Mouse (Mus musculus) megakaryocyte-erythroid progenitor cell, adult 5-6 weeks (primary cell): ENCODE data around the gene Nup98. TPM values are rescaled to one million over a fixed set of nuclear protein-coding genes. Genes with fewer than 3 reads are reported as not detected.
A peak's percentile ranks its signal among the peaks of the same experiment; 100 is the strongest.

Experiments
- ATAC-seq: replicated peaks from 2 replicates; pipeline ENCODE4 v1.8.0; 2016; ENCODE audit warnings: mild to moderate bottlenecking, inconsistent platforms; ENCODE audit not compliant: severe bottlenecking, poor library complexity, low FRiP score, low TSS enrichment
- total RNA-seq, 2 experiments: library from RNA; stranded (forward) in 1 of 2; stranded (reverse) in 1 of 2; fragments of 200-1000, 215-1000 nt in 1 of 2; fragments of >200 nt in 1 of 2; fragmentation: Nextera tagmentation in 1 of 2; gene quantifications; 2 replicates each; pipeline ENCODE4 v1.2.3; 2014 to 2017

Nup98 gene
- total RNA-seq, 2 experiments from 2014 or later = 59.9 to 73.6 TPM

- ATAC-seq = no peak
These were observed 56.3 kb downstream of the Nup98 start for GRCm38 (mm10) chr7:102153691-102154090.

GRCm38 (mm10) chr7:102137898-102138297, 72.1 kb downstream of the Nup98 start:
- no peak for ATAC-seq

DNA sequence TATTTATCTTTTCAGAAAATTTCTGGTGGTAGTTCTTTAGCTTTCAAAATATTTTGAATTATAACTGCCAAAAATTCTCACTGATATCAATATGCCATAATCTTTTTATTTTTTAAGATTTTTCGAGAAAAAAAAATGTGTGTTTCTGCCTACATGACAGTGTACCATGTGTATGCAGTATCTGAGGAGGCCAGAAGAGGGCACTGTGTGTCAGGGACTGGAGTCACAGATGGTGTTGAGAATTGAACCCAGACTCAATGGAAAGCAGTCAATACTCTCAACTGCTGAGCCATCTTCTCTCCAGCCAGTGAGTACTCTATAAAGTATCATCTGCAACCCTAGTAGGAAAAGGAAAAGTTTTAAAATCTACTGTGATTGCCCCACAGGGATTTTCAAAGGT, 72.5 kb downstream of the Nup98 start:
- ATAC-seq = peak; percentile 83

GRCm38 (mm10) chr7:102132395-102132794, 77.6 kb downstream of the Nup98 start:
- ATAC-seq = no peak

- no peak for ATAC-seq
These were observed 89.7 kb downstream of the Nup98 start for GRCm38 (mm10) chr7:102120326-102120725.

- no peak for ATAC-seq
These were observed 92.6 kb downstream of the Nup98 start for GRCm38 (mm10) chr7:102117382-102117781.

DNA sequence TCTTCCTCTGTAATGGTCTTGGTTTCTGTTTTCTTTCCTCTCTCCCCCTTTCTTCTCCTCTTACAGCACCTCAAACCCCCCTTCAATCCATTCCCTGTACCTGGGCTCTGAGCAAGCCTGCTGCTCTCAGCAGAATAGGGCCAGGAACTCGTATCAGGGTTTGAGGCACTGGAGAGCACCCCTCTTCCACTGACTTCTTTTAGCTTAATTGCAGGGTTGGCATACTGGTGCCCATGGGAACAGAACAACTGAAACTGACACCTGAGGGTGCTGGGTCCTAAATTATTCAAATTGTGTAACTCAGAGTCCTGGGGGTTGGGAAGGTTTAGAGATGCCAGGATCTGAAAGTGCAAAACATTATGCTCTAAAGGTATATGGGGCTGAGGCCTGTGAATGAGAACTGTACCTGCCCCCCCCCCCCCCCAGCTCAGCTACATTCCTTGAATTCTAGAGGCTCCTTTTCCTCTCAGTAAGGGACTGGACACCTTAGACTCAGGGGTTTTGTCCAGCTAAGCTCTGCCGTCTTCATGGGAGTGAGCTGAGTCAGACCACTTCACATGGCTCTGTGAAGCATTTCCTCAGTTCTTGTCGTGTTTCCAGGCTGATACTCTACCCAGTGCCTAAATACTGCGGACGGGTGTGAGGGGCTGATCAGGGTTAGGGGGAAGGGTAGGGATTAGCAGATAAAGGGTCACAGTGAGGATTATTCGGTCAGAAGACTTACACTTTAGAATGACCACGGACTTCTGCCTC, 93.2 kb downstream of the Nup98 start, which contains the start of gene Chrna10:
TSS of gene Chrna10 (minus strand) at position 250 of the 753 bp plus-strand sequence.
- no peak for ATAC-seq

DNA sequence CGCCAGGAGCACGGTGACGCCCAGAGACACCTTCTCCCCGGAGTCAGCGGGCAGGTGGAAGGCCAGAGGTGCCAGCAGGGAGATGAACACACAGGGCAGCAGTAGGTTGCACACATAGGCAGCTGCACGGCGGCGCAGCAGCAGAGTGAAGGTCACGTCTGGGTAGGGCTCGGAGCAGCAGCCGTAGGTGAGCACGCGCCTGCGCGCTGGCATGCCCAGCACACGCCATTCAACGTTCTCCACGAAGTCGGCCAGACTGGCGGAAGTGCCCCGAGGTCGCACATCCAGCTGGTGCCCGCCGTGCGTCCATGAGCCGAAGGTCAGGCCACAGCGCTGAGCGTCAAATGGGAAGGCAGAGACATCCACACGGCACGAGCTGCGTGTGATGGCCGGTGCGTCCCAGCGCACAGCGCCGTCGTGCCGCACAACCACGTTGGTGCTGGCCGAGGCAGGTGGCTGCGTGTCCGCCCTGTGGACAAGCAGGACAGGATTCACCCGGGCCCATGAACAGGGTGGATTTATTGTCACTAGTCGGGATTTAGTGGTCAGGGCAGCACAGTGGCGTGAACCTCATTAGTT, 96.7 kb downstream of the Nup98 start:
- no peak for ATAC-seq

DNA sequence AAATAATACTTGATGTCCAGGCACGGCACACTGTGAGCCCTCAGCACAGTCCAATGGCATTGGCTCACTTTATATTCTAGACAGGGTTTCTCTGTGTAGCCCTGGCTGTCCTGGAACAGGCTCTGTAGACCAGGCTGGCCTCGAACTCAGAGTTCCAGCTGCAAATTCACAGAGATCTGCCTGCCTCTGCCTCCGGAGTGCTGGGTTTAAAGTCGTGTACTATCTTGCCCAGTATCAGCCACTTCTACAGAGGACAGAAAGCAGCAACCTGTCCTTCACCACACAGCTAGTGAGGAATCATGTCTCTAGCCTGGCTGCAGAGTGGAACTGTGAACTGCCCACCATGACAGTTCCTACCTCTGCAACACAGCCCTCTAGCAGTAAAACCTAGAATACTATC, 100.2 kb downstream of the Nup98 start:
- ATAC-seq = no peak

- ATAC-seq = no peak
These were observed 100.8 kb downstream of the Nup98 start, which contains the start of gene Art5 for GRCm38 (mm10) chr7:102109171-102109570. TSS of gene Art5 (minus strand) at chr7:102109489.

DNA sequence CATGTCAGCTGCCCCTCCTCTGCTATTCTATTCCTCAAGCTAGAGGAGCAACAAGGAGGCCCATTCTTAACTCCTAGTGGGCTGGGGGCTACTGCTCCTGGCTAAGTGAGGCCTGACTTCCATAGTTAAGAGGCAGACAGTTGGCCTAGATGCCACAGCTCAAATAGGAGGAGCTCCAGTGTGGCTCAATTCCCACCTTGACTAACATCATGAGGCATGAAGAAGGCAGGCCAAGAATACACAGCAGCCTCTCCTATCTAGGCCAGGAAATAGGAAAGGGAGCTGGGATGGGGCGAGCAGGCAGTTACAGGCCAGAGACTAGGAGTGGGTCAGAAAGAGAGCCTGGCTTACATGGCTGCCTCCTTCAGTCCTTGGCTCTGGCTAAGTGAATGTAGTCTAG, 101.8 kb downstream of the Nup98 start:
- ATAC-seq = no peak

GRCm38 (mm10) chr7:102106700-102107141, 103.3 kb downstream of the Nup98 start:
- no peak for ATAC-seq

DNA sequence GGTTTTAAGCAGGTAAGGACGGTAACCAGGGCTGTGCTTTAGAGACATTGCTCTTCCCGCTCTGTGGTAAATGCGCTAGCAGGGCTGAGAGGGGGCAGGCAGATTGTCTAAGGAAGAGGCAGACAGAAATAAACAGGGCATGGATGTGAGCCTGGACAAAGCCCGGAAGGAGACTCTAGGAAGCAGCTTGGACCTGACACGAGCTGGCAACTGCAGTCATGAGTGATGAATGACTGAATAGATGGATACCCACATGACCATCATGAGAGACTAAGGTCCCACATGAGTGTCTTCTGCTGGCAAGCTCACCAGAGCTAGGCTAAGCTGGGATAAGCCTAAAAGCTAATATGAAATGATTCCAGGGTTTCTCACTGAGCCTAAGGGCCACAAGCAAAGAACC, 105.8 kb downstream of the Nup98 start:
- ATAC-seq = no peak

- peak; percentile 73 for ATAC-seq
These were observed 106.4 kb downstream of the Nup98 start for GRCm38 (mm10) chr7:102103555-102103954.

DNA sequence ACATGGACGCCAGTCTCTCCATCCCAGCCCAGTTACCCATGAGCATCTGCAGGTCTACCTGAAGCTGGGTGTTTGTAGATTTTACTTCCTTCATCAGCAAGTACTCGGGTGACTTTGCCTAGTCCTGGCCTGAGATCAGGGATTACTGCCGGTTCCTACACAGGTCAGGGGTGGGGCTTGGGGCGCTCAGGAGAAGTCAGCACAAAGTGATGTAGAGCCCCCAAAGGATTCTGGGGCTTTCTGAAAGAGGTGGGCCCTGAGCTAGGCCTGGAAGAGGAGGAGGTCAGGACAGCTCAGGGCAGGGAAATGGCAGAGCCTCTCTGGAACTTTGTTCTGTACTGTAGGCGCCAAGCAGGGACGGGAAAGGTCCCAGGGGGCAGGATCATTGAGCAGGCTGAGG, 107.3 kb downstream of the Nup98 start:
- no peak for ATAC-seq

DNA sequence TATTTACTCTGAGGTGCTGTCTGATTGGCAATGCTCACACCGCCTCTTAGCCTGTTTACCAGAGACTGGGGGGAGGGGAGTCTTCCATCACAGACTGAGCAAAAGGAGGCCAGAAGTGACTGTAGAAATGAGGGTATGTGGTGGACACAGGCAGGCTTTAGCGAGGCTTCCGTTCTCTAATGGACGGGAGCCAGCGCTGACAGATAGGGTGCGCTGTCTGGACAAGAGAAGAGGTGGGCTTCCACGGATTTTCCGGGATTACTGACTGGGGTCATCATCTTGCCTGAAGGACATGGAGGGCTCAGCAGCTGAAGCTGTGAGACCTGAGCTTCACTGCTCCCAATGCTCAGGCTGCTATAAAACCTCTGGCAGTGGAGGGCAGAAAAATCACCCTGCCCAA, 107.7 kb downstream of the Nup98 start:
- no peak for ATAC-seq

DNA sequence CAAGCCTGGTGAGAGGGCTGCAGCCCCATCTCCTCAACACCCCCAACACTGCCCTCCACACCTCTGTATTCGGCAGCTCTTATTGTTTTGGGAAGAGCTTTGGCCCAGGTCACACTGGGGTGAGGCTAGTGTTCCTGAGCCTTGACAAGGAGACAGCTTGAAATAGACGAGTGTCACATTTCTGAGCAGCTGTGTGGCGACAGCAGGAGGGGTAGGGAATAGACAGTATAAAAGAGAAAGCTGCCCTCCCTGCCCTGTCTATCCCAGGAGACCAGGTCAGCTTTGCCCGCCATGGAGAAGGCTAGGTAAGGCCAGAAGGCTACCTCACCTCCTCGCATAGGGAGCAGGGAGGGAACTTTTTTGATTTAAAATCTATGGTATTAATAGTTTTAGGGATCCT, 108.5 kb downstream of the Nup98 start, which contains the start of gene Art1:
TSS of gene Art1 (plus strand) at position 257 of the 400 bp plus-strand sequence.
- no peak for ATAC-seq

GRCm38 (mm10) chr7:102100868-102101267, 109.1 kb downstream of the Nup98 start:
- no peak for ATAC-seq

DNA sequence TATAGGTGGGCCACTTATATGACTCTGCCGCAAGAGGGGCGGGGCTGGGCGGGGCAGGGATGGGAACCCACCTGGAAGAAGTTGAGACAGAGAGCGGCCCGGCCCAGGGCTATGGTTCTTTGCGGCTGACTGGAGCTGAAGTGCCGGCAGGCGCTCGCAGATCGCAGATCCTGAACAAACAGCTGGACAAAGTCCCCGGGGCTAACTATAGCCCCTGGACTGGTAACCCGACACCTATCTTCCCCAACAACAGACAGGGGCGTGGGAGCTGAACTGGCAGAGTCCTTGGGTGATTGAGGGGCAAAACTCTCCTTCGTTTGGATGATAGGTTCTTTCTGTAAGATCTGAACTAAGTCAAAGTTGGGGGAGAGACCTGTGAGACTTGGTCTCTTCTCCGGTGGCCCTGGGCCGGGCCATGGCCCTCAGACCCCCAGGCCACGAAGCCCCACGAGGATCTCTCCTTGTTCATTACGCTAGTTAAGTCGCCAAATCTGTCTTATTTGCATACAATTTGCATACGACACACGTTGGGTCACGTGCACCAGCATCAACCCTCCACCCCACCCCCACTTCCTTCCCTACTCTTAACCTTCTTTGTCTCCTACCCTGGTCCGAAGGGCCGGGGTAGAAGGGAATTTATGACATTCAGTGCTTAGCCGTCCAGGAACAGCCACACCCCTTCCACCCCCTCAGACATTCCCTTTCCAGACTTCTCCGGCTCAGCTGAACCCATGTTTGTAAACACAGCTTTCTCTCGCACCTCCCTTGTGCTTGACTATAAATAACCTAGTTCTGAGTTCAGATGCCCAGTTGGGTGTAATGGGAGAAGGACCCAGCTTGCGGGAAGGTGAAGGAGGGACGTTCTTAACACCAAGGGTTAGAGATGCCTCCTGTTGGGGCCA, 110.0 kb downstream of the Nup98 start:
- peak; percentile 69 for ATAC-seq

- ATAC-seq = no peak
These were observed 122.6 kb downstream of the Nup98 start for GRCm38 (mm10) chr7:102087336-102087735.
